9 mouse cellular contexts compared by ENCODE assay signal in genomic region chr4:53441683-53442082, GRCm38 (mm10). TPM values are rescaled to one million over a fixed set of nuclear protein-coding genes. Genes with fewer than 3 reads are reported as not detected.
DNase-seq lines count a peak whose midpoint lies in the region; ATAC-seq and TF ChIP-seq lines count a peak whose summit lies in the region.
"Had no signal": no experiment of that assay in that cellular context is flagged by ENCODE, and none has a peak within 500 bp of the region (broad histone marks: within the 10 kb centered on the region; RNA-seq: fewer than 3 reads in every experiment).

No protein-coding gene starts in this region.

- no peak overlapping the region for H3K27ac ChIP-seq in liver, embryonic 14.5 days
- H3K27ac ChIP-seq: macrophage had no signal

- no peak for TF ChIP-seq EP300 in liver, embryonic 14.5 days (IDR thresholded peaks at IDR 0.05; ENCODE audit: low read depth)

- H3K4me1 ChIP-seq in megakaryocyte, embryonic 14.5 days, result peaks cover 78% of the 10 kb centered on the region
- H3K4me1 ChIP-seq in liver, embryonic 14.5 days (replicated peaks; ENCODE audit: control insufficient read depth in 2 of 2, insufficient read depth in 2 of 2, low read length in 1 of 2), result peaks cover 11 to 15% of the 10 kb centered on the region in 2 experiments

- no peaks in the 10 kb centered on the region for H3K27me3 ChIP-seq in megakaryocyte, embryonic 14.5 days (replicated peaks)
- peaks cover 33% of the 10 kb centered on the region for H3K27me3 ChIP-seq in liver, embryonic 14.5 days (ENCODE audit: control insufficient read depth, insufficient read depth, low read length)

- H3K4me3 ChIP-seq in megakaryocyte, embryonic 14.5 days (replicated peaks), result peak overlapping the region; percentile 98
- no peak overlapping the region; a peak in 1 of 4 replicates for H3K4me3 ChIP-seq in liver, embryonic 14.5 days (ENCODE audit: insufficient read depth in 1 of 2, low read depth in 2 of 2, low read length in 2 of 2)

- H3K36me3 ChIP-seq in megakaryocyte, embryonic 14.5 days (replicated peaks; ENCODE audit: low read length), result peaks cover 35% of the 10 kb centered on the region
- H3K36me3 ChIP-seq in liver, embryonic 14.5 days (replicated peaks; ENCODE audit: control insufficient read depth, insufficient read depth, low read depth), result no peaks in the 10 kb centered on the region

- ATAC-seq in megakaryocyte, adult 5-6 weeks (ENCODE audit: poor library complexity, severe bottlenecking), result no peak
- ATAC-seq in liver, embryonic 14.5 days (ENCODE audit: insufficient read depth), result no peak
- ATAC-seq in erythroid progenitor cell, adult 5-6 weeks (replicated peaks; ENCODE audit: low FRiP score, poor library complexity, severe bottlenecking), result no peak

- DNase-seq in embryo, embryonic 10.5 days (ENCODE audit: low spot score), result peak; percentile 21
- no peak for DNase-seq in embryo, embryonic 10 days (ENCODE audit: low spot score)
- DNase-seq in liver, embryonic 14.5 days (ENCODE audit: low read depth in 3 of 3, low spot score in 3 of 3), result no peak
- DNase-seq in left cerebral cortex, postnatal 36 days (ENCODE audit: low spot score in 2 of 2), result no peak
- DNase-seq in cerebellum, adult 8-10 months, result no peak

- H3K9me3 ChIP-seq in megakaryocyte, embryonic 14.5 days, result no peaks in the 10 kb centered on the region
- no peaks in the 10 kb centered on the region for H3K9me3 ChIP-seq in liver, embryonic 14.5 days (ENCODE audit: control insufficient read depth, low read length)

- intact Hi-C loops in left cerebral cortex, postnatal 36 days (cut with DNase I), result loop anchor here (2.0 to 5.0 kb wide), 3 partner anchors 36 to 96 kb away; no protein-coding TSS in a partner anchor

- WGBS in liver, embryonic 14.5 days (ENCODE audit: insufficient replicate concordance), result 44% methylated on average over 4 of the region's 4 CpGs

- H3K4me2 ChIP-seq in liver, embryonic 14.5 days (ENCODE audit: low read depth), result peak overlapping the region; percentile 82

- no peak overlapping the region for H3K9ac ChIP-seq in liver, embryonic 14.5 days (replicated peaks)

- TF ChIP-seq CTCF in liver, embryonic 14.5 days (IDR thresholded peaks at IDR 0.05; ENCODE audit: low read depth), result no peak

RNA-seq across cellular contexts. Expression of gene Slc44a1, which starts 1.5 kb away (rescaled TPM):
- polyA plus RNA-seq in megakaryocyte, embryonic 14.5 days (2012; ENCODE audit: insufficient read depth, low replicate concordance), result 6.2 and 11.1 TPM in 2 replicates
- total RNA-seq in megakaryocyte, adult 5-6 weeks (2015), result 11.8 and 12.4 TPM in 2 replicates
- total RNA-seq in megakaryocyte, adult 5-6 weeks (2017), result 9.1 and 10.1 TPM in 2 replicates
- 6.2 and 7.7 TPM in 2 replicates for polyA plus RNA-seq in liver, embryonic 14.5 days (2012; rRNA removed)
- 12.6 and 13.1 TPM in 2 replicates for polyA plus RNA-seq in liver, embryonic 14.5 days (2014; fragmentation: Nextera tagmentation; extraction: Ambion mirVana)
- total RNA-seq in erythroid progenitor cell, adult 5-6 weeks (2015; ENCODE audit: low replicate concordance), result 18.4 and 27.2 TPM in 2 replicates
- total RNA-seq in erythroid progenitor cell, adult 5-6 weeks (2017; ENCODE audit: low replicate concordance), result 21.6 and 27.0 TPM in 2 replicates
- total RNA-seq in left cerebral cortex, postnatal 36 days (2021), result 10 to 100 TPM; 67.4 to 86.4 TPM
